Mouse (Mus musculus) MEL (cell line): ENCODE measurements around the gene Rcor2. TPM values are rescaled to one million over a fixed set of nuclear protein-coding genes. Genes with fewer than 3 reads are reported as not detected.

Experiments
- DNase-seq: peaks from one replicate; pipeline ENCODE4 v3.0.0; 2011; ENCODE audit warnings: low read depth, low spot score
- H3K27ac ChIP-seq: 2 replicates; pipeline ENCODE4 v1.5.1; 2012; ENCODE audit warnings: low read depth, mild to moderate bottlenecking, control low read depth, low read length, moderate library complexity; ENCODE audit not compliant: control insufficient read depth
- H3K27me3 ChIP-seq, 2 experiments: fragments of 150-350 bp in 1 of 2; sonication (generic) in 1 of 2; 2 replicates each; pipeline ENCODE4 v1.6.1; 2012; ENCODE audit warnings: low read length in 2 of 2, mild to moderate bottlenecking in 2 of 2, improper control_type of control experiment in 1 of 2, moderate library complexity in 1 of 2; ENCODE audit not compliant: insufficient read depth in 2 of 2, control insufficient read depth in 1 of 2
- H3K36me3 ChIP-seq, 2 experiments: 2 replicates each; pipeline ENCODE4 v1.6.1; 2012 to 2014; ENCODE audit warnings: low read length in 2 of 2, improper control_type of control experiment in 1 of 2, inconsistent platforms in 1 of 2, mild to moderate bottlenecking in 1 of 2; ENCODE audit not compliant: insufficient read depth in 2 of 2, control insufficient read depth in 1 of 2
- H3K4me1 ChIP-seq, 2 experiments: fragments of 150-350 bp in 1 of 2; sonication (generic) in 1 of 2; 2 replicates each; pipeline ENCODE4 v1.6.1; 2012; ENCODE audit warnings: low read length in 2 of 2, improper control_type of control experiment in 1 of 2, mild to moderate bottlenecking in 1 of 2; ENCODE audit not compliant: insufficient read depth in 2 of 2, control insufficient read depth in 1 of 2
- H3K4me3 ChIP-seq, 2 experiments: fragments of 150-350 bp in 1 of 2; sonication (generic) in 1 of 2; 2 replicates each; pipeline ENCODE4 v1.5.1; 2012; ENCODE audit warnings: low read depth in 2 of 2, low read length in 2 of 2, mild to moderate bottlenecking in 2 of 2, moderate library complexity in 2 of 2, control low read depth in 1 of 2, improper control_type of control experiment in 1 of 2; ENCODE audit not compliant: control insufficient read depth in 1 of 2, insufficient read depth in 1 of 2
- H3K79me2 ChIP-seq: 2 replicates; pipeline ENCODE4 v1.6.1; 2012; ENCODE audit warnings: mild to moderate bottlenecking, low read length, moderate library complexity; ENCODE audit not compliant: control insufficient read depth, poor library complexity, insufficient read depth
- H3K9ac ChIP-seq: 2 replicates; pipeline ENCODE4 v1.6.1; 2012; ENCODE audit warnings: low read depth, mild to moderate bottlenecking, control low read depth, low read length, moderate library complexity; ENCODE audit not compliant: control insufficient read depth, poor library complexity, severe bottlenecking
- H3K9me3 ChIP-seq: fragments of 150-350 bp; sonication (generic); replicated peaks from 2 replicates; pipeline ENCODE4 v1.6.1; 2012; ENCODE audit warnings: mild to moderate bottlenecking, low read length, improper control_type of control experiment, moderate library complexity; ENCODE audit not compliant: insufficient read depth
- CHD1 ChIP-seq: IDR thresholded peaks from 2 replicates; pipeline ENCODE4 v1.6.1; 2012; ENCODE audit warnings: low read depth, mild to moderate bottlenecking, inconsistent platforms, low read length, improper control_type of control experiment
- CTCF ChIP-seq, 3 experiments: IDR thresholded peaks in 2 of 3; conservative IDR thresholded peaks in 1 of 3; 2 replicates each; pipeline ENCODE4 v1.5.1; 2011 to 2012; ENCODE audit warnings: low read length in 3 of 3, low read depth in 2 of 3, mild to moderate bottlenecking in 2 of 3, improper control_type of control experiment in 1 of 3, inconsistent platforms in 1 of 3, mixed read lengths in 1 of 3, moderate library complexity in 1 of 3; ENCODE audit not compliant: control insufficient read depth in 1 of 3, insufficient read depth in 1 of 3, poor library complexity in 1 of 3, severe bottlenecking in 1 of 3
- E2F4 ChIP-seq: IDR thresholded peaks from 2 replicates; pipeline ENCODE4 v1.6.1; 2011; ENCODE audit warnings: low read depth, low read length, improper control_type of control experiment, borderline replicate concordance
- ELF1 ChIP-seq: IDR thresholded peaks from 2 replicates; pipeline ENCODE4 v1.6.1; 2014; ENCODE audit warnings: low read depth, mild to moderate bottlenecking, inconsistent platforms, low read length, improper control_type of control experiment, moderate library complexity
- EP300 ChIP-seq, 2 experiments: IDR thresholded peaks; 2 replicates each; pipeline ENCODE4 v1.6.1; 2011; ENCODE audit warnings: improper control_type of control experiment in 2 of 2, low read length in 2 of 2, low read depth in 1 of 2, mild to moderate bottlenecking in 1 of 2
- ETS1 ChIP-seq: IDR thresholded peaks from 2 replicates; pipeline ENCODE4 v1.6.1; 2012; ENCODE audit warnings: low read depth, mild to moderate bottlenecking, inconsistent platforms, low read length, improper control_type of control experiment, moderate library complexity
- GABPA ChIP-seq: IDR thresholded peaks from 2 replicates; pipeline ENCODE4 v1.6.1; 2012; ENCODE audit warnings: low read depth, mild to moderate bottlenecking, inconsistent platforms, low read length, improper control_type of control experiment, moderate library complexity
- GATA1 ChIP-seq: IDR thresholded peaks from 2 replicates; pipeline ENCODE4 v1.6.1; 2011; ENCODE audit warnings: low read depth, low read length, improper control_type of control experiment
- HCFC1 ChIP-seq: IDR thresholded peaks from 2 replicates; pipeline ENCODE4 v1.6.1; 2012; ENCODE audit warnings: low read depth, mild to moderate bottlenecking, inconsistent platforms, low read length, improper control_type of control experiment, moderate library complexity
- JUND ChIP-seq: IDR thresholded peaks from 2 replicates; pipeline ENCODE4 v1.6.1; 2011; ENCODE audit warnings: low read depth, mild to moderate bottlenecking, improper control_type of control experiment, low read length
- KAT2A ChIP-seq: conservative IDR thresholded peaks from 2 replicates; pipeline ENCODE4 v1.6.1; 2012; ENCODE audit warnings: low read depth, low read length, improper control_type of control experiment, inconsistent platforms
- MAX ChIP-seq: IDR thresholded peaks from 2 replicates; pipeline ENCODE4 v1.6.1; 2011; ENCODE audit warnings: low read length, improper control_type of control experiment
- MAZ ChIP-seq: IDR thresholded peaks from 2 replicates; pipeline ENCODE4 v1.6.1; 2012; ENCODE audit warnings: low read depth, mild to moderate bottlenecking, inconsistent platforms, low read length, improper control_type of control experiment
- NELFE ChIP-seq: IDR thresholded peaks from 2 replicates; pipeline ENCODE4 v1.6.1; 2011; ENCODE audit warnings: low read depth, low read length, improper control_type of control experiment
- POLR2AphosphoS2 ChIP-seq: IDR thresholded peaks from 2 replicates; pipeline ENCODE4 v1.6.1; 2011; ENCODE audit warnings: low read length, improper control_type of control experiment
- RAD21 ChIP-seq: IDR thresholded peaks from 2 replicates; pipeline ENCODE4 v1.6.1; 2011; ENCODE audit warnings: mild to moderate bottlenecking, low read depth, low read length, improper control_type of control experiment
- RCOR1 ChIP-seq: IDR thresholded peaks from 2 replicates; pipeline ENCODE4 v1.6.1; 2012; ENCODE audit warnings: low read depth, mild to moderate bottlenecking, inconsistent platforms, low read length, improper control_type of control experiment
- SIN3A ChIP-seq: IDR thresholded peaks from 2 replicates; pipeline ENCODE4 v1.6.1; 2012; ENCODE audit warnings: low read length, improper control_type of control experiment, inconsistent platforms
- SMC3 ChIP-seq: IDR thresholded peaks from 2 replicates; pipeline ENCODE4 v1.6.1; 2011; ENCODE audit warnings: low read depth, low read length, improper control_type of control experiment
- TAL1 ChIP-seq: IDR thresholded peaks from 2 replicates; pipeline ENCODE4 v1.6.1; 2012; ENCODE audit warnings: mild to moderate bottlenecking, inconsistent platforms, low read length, moderate library complexity, mixed read lengths
- TBP ChIP-seq: IDR thresholded peaks from 2 replicates; pipeline ENCODE4 v1.8.0; 2011; ENCODE audit warnings: low read depth, low read length, improper control_type of control experiment
- TCF12 ChIP-seq: IDR thresholded peaks from 2 replicates; pipeline ENCODE4 v1.6.1; 2014; ENCODE audit warnings: low read depth, mild to moderate bottlenecking, inconsistent platforms, low read length, improper control_type of control experiment, moderate library complexity
- UBTF ChIP-seq: IDR thresholded peaks from 2 replicates; pipeline ENCODE4 v1.6.1; 2012; ENCODE audit warnings: low read depth, mild to moderate bottlenecking, inconsistent platforms, low read length, improper control_type of control experiment, moderate library complexity, borderline replicate concordance; ENCODE audit not compliant: insufficient read depth
- USF1 ChIP-seq: IDR thresholded peaks from 2 replicates; pipeline ENCODE4 v1.6.1; 2014; ENCODE audit warnings: low read depth, mild to moderate bottlenecking, inconsistent platforms, low read length, improper control_type of control experiment, moderate library complexity
- USF2 ChIP-seq, 2 experiments: IDR thresholded peaks; 2 replicates each; pipeline ENCODE4 v1.6.1; 2011 to 2012; ENCODE audit warnings: improper control_type of control experiment in 2 of 2, low read length in 2 of 2, borderline replicate concordance in 1 of 2, inconsistent platforms in 1 of 2, low read depth in 1 of 2, mild to moderate bottlenecking in 1 of 2; ENCODE audit not compliant: insufficient read depth in 1 of 2
- ZKSCAN1 ChIP-seq: IDR thresholded peaks from 2 replicates; pipeline ENCODE4 v1.6.1; 2012; ENCODE audit warnings: low read depth, mild to moderate bottlenecking, inconsistent platforms, low read length, improper control_type of control experiment, moderate library complexity
- ZMIZ1 ChIP-seq: IDR thresholded peaks from 2 replicates; pipeline ENCODE4 v1.6.1; 2012; ENCODE audit warnings: low read depth, mild to moderate bottlenecking, inconsistent platforms, low read length, improper control_type of control experiment, moderate library complexity
- ZNF384 ChIP-seq: IDR thresholded peaks from 2 replicates; pipeline ENCODE4 v1.6.1; 2012; ENCODE audit warnings: low read depth, mild to moderate bottlenecking, inconsistent platforms, low read length, improper control_type of control experiment
- polyA plus RNA-seq, 2 experiments: library from polyadenylated mRNA; stranded (reverse) in 1 of 2; unstranded in 1 of 2; fragments of >175 nt in 1 of 2; fragments of >200 nt in 1 of 2; gene quantifications; 2 replicates each; pipeline versions ENCODE4 v1.2.1 to v1.2.4; 2012; ENCODE audit warnings: low replicate concordance in 2 of 2, low read depth in 1 of 2; ENCODE audit not compliant: insufficient read length in 2 of 2, insufficient read depth in 1 of 2, missing spikeins in 1 of 2
- total RNA-seq: library from RNA; depleted of rRNA; stranded (reverse); fragments of 300-350 nt; gene quantifications from 2 replicates; pipeline ENCODE4 v1.2.3, GENCODE M21; 2012

Gene Rcor2
- total and polyA plus RNA-seq, 3 experiments = 31.4 to 60.2 TPM; not detected in 1

GRCm38 (mm10) chr19:7304801-7305200, 37.7 kb downstream of the Rcor2 start:
- Histone ChIP-seq H3K9ac (no peak overlapping the region), H3K36me3 (peaks cover 3 to 53% of the 10 kb centered on the region in 2 experiments; a peak in 3 of 4 replicates), H3K4me1 (peaks cover 24 to 45% of the 10 kb centered on the region in 2 experiments), H3K4me3 (no peak overlapping the region), H3K27me3 (no peaks in the 10 kb centered on the region), H3K79me2 (peaks cover 24% of the 10 kb centered on the region), H3K9me3 (no peaks in the 10 kb centered on the region), H3K27ac (no peak overlapping the region)
- TF ChIP-seq JUND = no peak
- no peak for TF ChIP-seq SIN3A
- no peak for TF ChIP-seq RAD21
- TF ChIP-seq NELFE = no peak
- TF ChIP-seq CTCF (IDR thresholded peaks at IDR 0.05 in 2 of 3, conservative IDR thresholded peaks at IDR 0.05 in 1 of 3; ENCODE audit: control insufficient read depth in 1 of 3, insufficient read depth in 1 of 3, low read depth in 2 of 3, low read length in 3 of 3, poor library complexity in 1 of 3, severe bottlenecking in 1 of 3) = no peak
- no peak for TF ChIP-seq GATA1
- no peak for TF ChIP-seq ZMIZ1
- TF ChIP-seq TBP = no peak
- no peak for TF ChIP-seq TCF12
- no peak for TF ChIP-seq CHD1
- TF ChIP-seq UBTF = no peak
- no peak for TF ChIP-seq ETS1
- no peak for TF ChIP-seq TAL1
- TF ChIP-seq ZKSCAN1 = no peak
- no peak for TF ChIP-seq GABPA
- no peak for TF ChIP-seq ZNF384
- no peak for TF ChIP-seq MAX
- TF ChIP-seq USF2 (IDR thresholded peaks at IDR 0.05; ENCODE audit: borderline replicate concordance in 1 of 2, insufficient read depth in 1 of 2, low read depth in 1 of 2, low read length in 2 of 2) = no peak
- DNase-seq = no peak

DNA sequence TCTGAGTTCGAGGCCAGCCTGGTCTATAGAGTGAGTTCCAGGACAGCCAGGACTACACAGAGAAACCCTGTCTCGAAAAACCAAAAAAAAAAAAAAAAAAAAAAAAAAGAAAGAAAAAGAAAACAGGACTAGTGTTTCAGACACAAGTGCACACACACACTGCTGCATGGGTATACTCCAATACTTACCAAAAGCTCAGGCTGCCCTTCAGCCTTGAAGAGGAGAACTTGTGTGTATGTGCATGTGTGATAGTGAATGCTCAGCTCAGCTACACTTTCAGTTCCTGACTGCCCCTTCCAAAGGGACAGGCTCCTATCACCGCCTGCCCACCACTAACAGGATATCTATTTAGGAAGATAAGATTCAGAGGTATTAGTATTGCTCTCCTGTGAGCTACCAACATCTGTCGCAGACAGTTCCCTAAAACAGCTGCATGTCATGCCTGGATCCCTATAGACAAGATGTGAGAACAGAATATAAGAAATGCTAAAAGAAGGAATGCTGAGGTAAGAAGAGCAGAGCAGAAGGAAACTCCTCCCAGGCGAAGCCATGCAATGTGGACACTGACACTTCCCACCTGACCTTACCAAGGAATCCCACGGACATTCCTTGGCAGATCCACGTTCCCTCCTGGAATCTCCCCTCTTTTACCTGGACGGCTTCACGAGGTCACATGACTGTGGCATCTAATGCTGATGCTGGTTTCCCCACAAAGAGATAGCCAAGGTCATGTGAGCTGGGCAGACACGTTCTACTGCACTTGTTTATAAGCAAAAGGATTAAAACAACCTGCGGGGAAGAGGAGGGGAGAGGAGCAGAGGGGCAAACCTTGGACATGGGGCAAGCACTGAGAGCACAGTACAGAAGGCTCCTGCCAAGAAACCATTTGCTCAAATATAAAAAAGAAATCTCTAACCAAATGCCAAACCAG, 38.5 kb downstream of the Rcor2 start:
- peak; percentile 64 for DNase-seq
- TF ChIP-seq RCOR1 (no peak), TAL1 (peak; percentile 74), KAT2A (no peak), MAZ (no peak), SIN3A (peak; percentile 51; the same call in 1 of the 2 replicates), ZNF384 (peak; percentile 56; the same call in 1 of the 2 replicates), ELF1 (no peak), TCF12 (peak; percentile 54), E2F4 (no peak), ZKSCAN1 (no peak), EP300 (IDR thresholded peaks at IDR 0.05; ENCODE audit: low read depth in 1 of 2, low read length in 2 of 2) (peak; percentile 62 to 66), USF1 (peak; percentile 78), ETS1 (peak; percentile 63; the same call in 1 of the 2 replicates), GATA1 (peak; percentile 77), USF2 (IDR thresholded peaks at IDR 0.05; ENCODE audit: borderline replicate concordance in 1 of 2, insufficient read depth in 1 of 2, low read depth in 1 of 2, low read length in 2 of 2) (0 out of 4 replicates have a peak, but pooled peaks of 1 of the 2 experiments have one; percentile 20), POLR2AphosphoS2 (no peak), HCFC1 (no peak), MAX (no peak), TBP (no peak), SMC3 (no peak)

More for the DNA sequence above, 38.5 kb downstream of the Rcor2 start:
- Histone ChIP-seq H3K36me3 (peaks cover 3 to 62% of the 10 kb centered on the region in 2 experiments; a peak in 3 of 4 replicates), H3K4me1 (peaks cover 31 to 53% of the 10 kb centered on the region in 2 experiments), H3K4me3 (no peak overlapping the region), H3K27me3 (no peaks in the 10 kb centered on the region), H3K9ac (no peak overlapping the region), H3K9me3 (no peaks in the 10 kb centered on the region), H3K27ac (peak overlapping the region; percentile 17), H3K79me2 (peaks cover 33% of the 10 kb centered on the region)
